Mouse (Mus musculus) heart, postnatal 0 days (tissue): Measurements from ENCODE around the gene Dmrt1.

ENCODE experiments used
- CTCF ChIP-seq: IDR thresholded peaks from 2 replicates; pipeline ENCODE4 v1.5.1; 2016; ENCODE audit warnings: antibody characterized with exemption, control low read depth, low read depth
- EP300 ChIP-seq: IDR thresholded peaks from 2 replicates; pipeline ENCODE4 v1.6.1; 2016; ENCODE audit warnings: antibody characterized with exemption, low read depth

GRCm38 (mm10) chr19:25497434-25497833 is 8.0 kb upstream of the Dmrt1 start:
- TF ChIP-seq CTCF (no peak), EP300 (no peak)
